Mouse (Mus musculus): Measurements from ENCODE around the gene Timp4.

DNA sequence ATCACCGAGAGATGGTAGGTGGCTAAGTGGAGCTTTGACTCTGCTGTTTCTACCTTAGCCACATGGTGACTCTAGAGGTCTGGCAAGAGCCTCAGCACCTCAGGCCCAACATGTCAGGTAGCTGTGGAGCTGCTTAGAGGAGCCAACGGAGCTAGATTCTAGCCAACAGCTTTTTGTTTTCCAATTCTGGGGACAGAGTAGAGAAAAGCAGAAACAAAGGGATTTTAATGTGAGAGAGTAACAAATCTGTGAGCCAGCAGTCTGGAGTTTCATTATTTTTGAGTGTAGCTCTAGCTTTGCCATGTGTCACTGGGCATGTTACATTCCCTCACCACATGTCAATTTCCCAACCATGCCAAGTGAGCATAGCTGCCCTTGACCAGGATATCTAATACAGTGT is 7.8 kb downstream of the Timp4 start:
- no peak for TF ChIP-seq CTCF (IDR thresholded peaks at IDR 0.05; ENCODE audit: extremely low read depth, insufficient read depth, insufficient read length, insufficient replicate concordance)
- TF ChIP-seq POLR2A (IDR thresholded peaks at IDR 0.05; ENCODE audit: low read depth, low read length) = no peak

Data from spleen, adult 2 months (tissue).